Mouse (Mus musculus): ENCODE data around the gene Cfap100. TPM values are rescaled to one million over a fixed set of nuclear protein-coding genes. Genes with fewer than 3 reads are reported as not detected.

Gene Cfap100
- not detected for total RNA-seq (2023)

GRCm38 (mm10) chr6:90428380-90428974 lies at the start of gene Cfap100:
Gene Cfap100, minus strand, starts transcription at chr6:90428797.

GRCm38 (mm10) chr6:90462181-90462706 lies 33.6 kb upstream of the Cfap100 start, which contains the start of gene Klf15:
Gene Klf15, plus strand, starts transcription at chr6:90462576.

GRCm38 (mm10) chr6:90368976-90369724 lies 59.4 kb downstream of the Cfap100 start, which contains the start of gene Zxdc:
Gene Zxdc, plus strand, starts transcription at chr6:90369492.

Other genes starting within 250 kb of the Cfap100 start
- not detected for gene V1ra8, start 226.0 kb downstream of the Cfap100 start, total RNA-seq (2023)
- not detected for gene Vmn1r53, start 204.4 kb downstream of the Cfap100 start, total RNA-seq (2023)
- not detected for gene Vmn1r54, start 182.5 kb downstream of the Cfap100 start, total RNA-seq (2023)
- not detected for gene BC048671, start 127.6 kb downstream of the Cfap100 start, total RNA-seq (2023)
- not detected for gene Chst13, start 103.6 kb downstream of the Cfap100 start, total RNA-seq (2023)
- gene Uroc1, start 95.5 kb downstream of the Cfap100 start, total RNA-seq (2023), result not detected
- 10 to 100 TPM; 30.2 to 32.8 TPM for gene Zxdc, start 59.3 kb downstream of the Cfap100 start, total RNA-seq (2023)
- gene Klf15, start 33.8 kb upstream of the Cfap100 start, total RNA-seq (2023), result not detected
- not detected for gene Aldh1l1, start 57.6 kb upstream of the Cfap100 start, total RNA-seq (2023)
- gene Slc41a3, start 175.9 kb upstream of the Cfap100 start, total RNA-seq (2023), result 1 to 10 TPM; 4.8 to 5.2 TPM